Mouse (Mus musculus) embryo, embryonic 9.5 days (tissue): ENCODE data around the gene Foxc2.

Experiments
- DNase-seq: peaks from one replicate; pipeline ENCODE4 v3.0.0-alpha.2; 2017; ENCODE audit errors: extremely low spot score

The Foxc2 gene

GRCm38 (mm10) chr8:121148573-121149083, 32.7 kb downstream of the Foxc2 start:
- DNase-seq: no peak

- no peak for DNase-seq
Observed at GRCm38 (mm10) chr8:121152394-121152793, 36.4 kb downstream of the Foxc2 start.

GRCm38 (mm10) chr8:121156990-121157491, 41.1 kb downstream of the Foxc2 start:
- no peak for DNase-seq

GRCm38 (mm10) chr8:121158812-121159211, 42.8 kb downstream of the Foxc2 start:
- DNase-seq: no peak

- DNase-seq: no peak
Observed at GRCm38 (mm10) chr8:121161437-121161836, 45.5 kb downstream of the Foxc2 start.

GRCm38 (mm10) chr8:121162413-121162812, 46.4 kb downstream of the Foxc2 start:
- DNase-seq: no peak

- DNase-seq: no peak
Observed at GRCm38 (mm10) chr8:121162906-121163695, 47.1 kb downstream of the Foxc2 start.

- DNase-seq: no peak
Observed at GRCm38 (mm10) chr8:121164017-121164469, 48.1 kb downstream of the Foxc2 start.

GRCm38 (mm10) chr8:121168033-121168432, 52.1 kb downstream of the Foxc2 start:
- DNase-seq: no peak
